Mouse (Mus musculus) CH12.LX (cell line): ENCODE measurements around the gene Cpxm1. TPM values are rescaled to one million over a fixed set of nuclear protein-coding genes. Genes with fewer than 3 reads are reported as not detected.

Experiments used
- DNase-seq: peaks from one replicate; pipeline ENCODE4 v3.0.0-alpha.2; 2013; ENCODE audit errors: extremely low read depth
- H3K27ac ChIP-seq: 2 replicates; pipeline ENCODE4 v1.5.1; 2012; ENCODE audit warnings: low read depth, mild to moderate bottlenecking, control low read depth, moderate library complexity; ENCODE audit not compliant: insufficient read depth
- H3K27me3 ChIP-seq: replicated peaks from 2 replicates; pipeline ENCODE3; 2012; ENCODE audit warnings: inconsistent platforms
- H3K36me3 ChIP-seq, 2 experiments: replicated peaks in 1 of 2; 2 replicates each; pipeline versions ENCODE3 to v1.6.1; 2012; ENCODE audit warnings: inconsistent platforms in 1 of 2, low read length in 1 of 2, mild to moderate bottlenecking in 1 of 2, mixed read lengths in 1 of 2, moderate library complexity in 1 of 2; ENCODE audit not compliant: control insufficient read depth in 1 of 2, insufficient read depth in 1 of 2
- H3K4me1 ChIP-seq, 2 experiments: 2 replicates each; pipeline ENCODE4 v1.6.1; 2012; ENCODE audit warnings: inconsistent platforms in 1 of 2, moderate library complexity in 1 of 2; ENCODE audit not compliant: insufficient read depth in 2 of 2, control insufficient read depth in 1 of 2
- H3K4me2 ChIP-seq: 2 replicates; pipeline ENCODE4 v1.6.1; 2012; ENCODE audit warnings: low read depth, mild to moderate bottlenecking, control low read depth; ENCODE audit not compliant: poor library complexity, insufficient read depth, severe bottlenecking
- H3K4me3 ChIP-seq, 3 experiments: fragments of 150-350 bp in 1 of 3; sonication (generic) in 1 of 3; replicated peaks in 1 of 3; 2 replicates each; pipeline versions ENCODE3 to v1.5.1; 2011 to 2012; ENCODE audit warnings: low read depth in 2 of 3, low read length in 2 of 3, mild to moderate bottlenecking in 2 of 3, moderate library complexity in 2 of 3, control low read depth in 1 of 3, improper control_type of control experiment in 1 of 3, inconsistent platforms in 1 of 3, mixed read lengths in 1 of 3; ENCODE audit not compliant: poor library complexity in 1 of 3
- H3K79me2 ChIP-seq: replicated peaks from 2 replicates; pipeline ENCODE4 v1.6.1; 2012; ENCODE audit warnings: mild to moderate bottlenecking, moderate library complexity; ENCODE audit not compliant: control insufficient read depth, poor library complexity, insufficient read depth, severe bottlenecking; ENCODE audit errors: extremely low read depth
- H3K9ac ChIP-seq: 2 replicates; pipeline ENCODE4 v1.6.1; 2012; ENCODE audit warnings: low read depth, mild to moderate bottlenecking, control low read depth, moderate library complexity; ENCODE audit not compliant: insufficient read depth
- H3K9me3 ChIP-seq: replicated peaks from 2 replicates; pipeline ENCODE3; 2012; ENCODE audit warnings: low read length, inconsistent platforms, mixed read lengths
- BHLHE40 ChIP-seq: IDR thresholded peaks from 2 replicates; pipeline ENCODE4 v1.6.1; 2011; ENCODE audit warnings: mild to moderate bottlenecking, low read depth, low read length, improper control_type of control experiment
- E2F4 ChIP-seq: IDR thresholded peaks from 2 replicates; pipeline ENCODE4 v1.6.1; 2011; ENCODE audit warnings: low read depth, low read length, improper control_type of control experiment; ENCODE audit not compliant: insufficient replicate concordance
- ELF1 ChIP-seq: IDR thresholded peaks from 2 replicates; pipeline ENCODE4 v1.6.1; 2014; ENCODE audit warnings: low read depth, mild to moderate bottlenecking, inconsistent platforms, low read length, improper control_type of control experiment
- ETS1 ChIP-seq: conservative IDR thresholded peaks from 2 replicates; pipeline ENCODE4 v1.6.1; 2012; ENCODE audit warnings: low read depth, mild to moderate bottlenecking, inconsistent platforms, low read length, improper control_type of control experiment, moderate library complexity
- GABPA ChIP-seq: IDR thresholded peaks from 2 replicates; pipeline ENCODE4 v1.6.1; 2012; ENCODE audit warnings: low read depth, low read length, improper control_type of control experiment, inconsistent platforms; ENCODE audit not compliant: insufficient replicate concordance
- JUN ChIP-seq: IDR thresholded peaks from 2 replicates; pipeline ENCODE4 v1.6.1; 2011; ENCODE audit warnings: low read depth, mild to moderate bottlenecking, low read length, improper control_type of control experiment, moderate library complexity; ENCODE audit not compliant: insufficient read depth
- KAT2A ChIP-seq: IDR thresholded peaks from 2 replicates; pipeline ENCODE4 v1.6.1; 2012; ENCODE audit warnings: low read length, improper control_type of control experiment, inconsistent platforms; ENCODE audit not compliant: insufficient replicate concordance
- MAFK ChIP-seq: IDR thresholded peaks from 2 replicates; pipeline ENCODE4 v1.6.1; 2011; ENCODE audit warnings: low read length, improper control_type of control experiment; ENCODE audit not compliant: insufficient replicate concordance
- MAZ ChIP-seq: IDR thresholded peaks from 2 replicates; pipeline ENCODE4 v1.6.1; 2012; ENCODE audit warnings: low read depth, mild to moderate bottlenecking, inconsistent platforms, low read length, improper control_type of control experiment, moderate library complexity
- NELFE ChIP-seq: IDR thresholded peaks from 2 replicates; pipeline ENCODE4 v1.6.1; 2011; ENCODE audit warnings: low read depth, low read length, improper control_type of control experiment
- POLR2A ChIP-seq: IDR thresholded peaks from 2 replicates; pipeline ENCODE4 v1.6.1; 2011; ENCODE audit warnings: low read depth, mild to moderate bottlenecking, improper control_type of control experiment, low read length
- POLR2AphosphoS2 ChIP-seq: IDR thresholded peaks from 2 replicates; pipeline ENCODE4 v1.6.1; 2011; ENCODE audit warnings: low read depth, low read length, improper control_type of control experiment
- RAD21 ChIP-seq: IDR thresholded peaks from 2 replicates; pipeline ENCODE4 v1.6.1; 2011; ENCODE audit warnings: low read depth, mild to moderate bottlenecking, low read length, improper control_type of control experiment, moderate library complexity
- SIN3A ChIP-seq: IDR thresholded peaks from 2 replicates; pipeline ENCODE4 v1.6.1; 2012; ENCODE audit warnings: low read length, improper control_type of control experiment, inconsistent platforms
- SMC3 ChIP-seq: IDR thresholded peaks from 2 replicates; pipeline ENCODE4 v1.6.1; 2011; ENCODE audit warnings: low read depth, low read length, improper control_type of control experiment
- UBTF ChIP-seq: IDR thresholded peaks from 2 replicates; pipeline ENCODE4 v1.6.1; 2012; ENCODE audit warnings: low read depth, mild to moderate bottlenecking, inconsistent platforms, low read length, improper control_type of control experiment, moderate library complexity
- USF1 ChIP-seq: IDR thresholded peaks from 2 replicates; pipeline ENCODE4 v1.6.1; 2014; ENCODE audit warnings: low read depth, mild to moderate bottlenecking, inconsistent platforms, low read length, improper control_type of control experiment
- ZC3H11A ChIP-seq: IDR thresholded peaks from 2 replicates; pipeline ENCODE4 v1.6.1; 2012; ENCODE audit warnings: low read depth, mild to moderate bottlenecking, inconsistent platforms, low read length, improper control_type of control experiment
- dilution Hi-C: fragments of 300-500 bp; cut with MboI; formaldehyde crosslinking; loops from 2 replicates; pipeline ENCODE4 v1.14.3; 2020; ENCODE audit warnings: low sequenced_read_pairs; ENCODE audit not compliant: extremely low pct_unique_long_range_greater_than_20kb, extremely low pct_ligation_motif_present
- in situ Hi-C: fragments of 300-500 bp; cut with MboI; formaldehyde crosslinking; loops from 3 replicates; pipeline ENCODE4 v1.14.3; 2019; ENCODE audit warnings: low sequenced_read_pairs, low pct_ligation_motif_present, low pct_unique_long_range_greater_than_20kb, mixed read lengths
- polyA plus RNA-seq: library from polyadenylated mRNA; unstranded; fragments of >175 nt; gene quantifications from 2 replicates; pipeline ENCODE4 v1.2.1, GENCODE M21; 2012; ENCODE audit warnings: low read depth; ENCODE audit not compliant: insufficient read length
- total RNA-seq, 2 experiments: library from RNA; depleted of rRNA; stranded (reverse); fragments of 300-350 nt in 1 of 2; fragments of >200 nt in 1 of 2; gene quantifications; 2 replicates each; pipeline ENCODE4 v1.2.3; 2012 to 2014

Cpxm1 gene
- total RNA-seq (2012; rRNA removed) = 0.08 and 0.13 TPM in 2 replicates
- 0.20 and 0.35 TPM in 2 replicates for total RNA-seq (2014; rRNA removed)
- polyA plus RNA-seq = 0.27 and 0.31 TPM in 2 replicates

GRCm38 (mm10) chr2:130397186-130397985, at the start of gene Cpxm1:
Gene Cpxm1, minus strand, starts transcription at chr2:130397574.
- DNase-seq = no peak
- TF ChIP-seq JUN = no peak
- TF ChIP-seq MAFK = peak; percentile 25; the same call in 1 of the 2 replicates
- TF ChIP-seq RAD21 = no peak
- TF ChIP-seq BHLHE40 = no peak
- H3K9ac ChIP-seq = no peak within 1 kb of the TSS

GRCm38 (mm10) chr2:130442162-130442561, 44.8 kb upstream of the Cpxm1 start:
- H3K4me1 ChIP-seq = no peaks in the 10 kb centered on the region
- TF ChIP-seq GABPA (no peak), MAZ (no peak), KAT2A (no peak), BHLHE40 (no peak), ETS1 (no peak), JUN (no peak), SIN3A (no peak), ZC3H11A (no peak), SMC3 (no peak), UBTF (no peak), ELF1 (no peak), E2F4 (no peak), NELFE (no peak), POLR2A (no peak), USF1 (no peak), POLR2AphosphoS2 (no peak)
- TF ChIP-seq, all 38 proteins: peak for 0
- H3K79me2 ChIP-seq = peaks cover 1% of the 10 kb centered on the region; the same call in 1 of the 2 replicates
- H3K4me3 ChIP-seq = no peak overlapping the region
- no peaks in the 10 kb centered on the region for H3K9me3 ChIP-seq
- no peak overlapping the region for H3K27ac ChIP-seq
- in situ Hi-C loops (loop anchor here (10.0 kb wide), 1 partner anchor 113 kb away; no protein-coding TSS in a partner anchor), dilution Hi-C loops (no loop called here)
- no peaks in the 10 kb centered on the region for H3K27me3 ChIP-seq
- DNase-seq = no peak
- H3K36me3 ChIP-seq = peaks cover 68 to 86% of the 10 kb centered on the region in 2 experiments
- no peak overlapping the region for H3K9ac ChIP-seq
- no peak overlapping the region for H3K4me2 ChIP-seq

More at GRCm38 (mm10) chr2:130397186-130397985, at the start of gene Cpxm1:
- Histone ChIP-seq H3K27ac (no peak within 1 kb of the TSS), H3K9me3 (no peaks in the 10 kb centered on the region), H3K4me1 (peaks cover 0 to 5% of the 10 kb centered on the region in 2 experiments; a peak in 2 of 4 replicates), H3K27me3 (no peaks in the 10 kb centered on the region), H3K79me2 (no peaks in the 10 kb centered on the region), H3K4me2 (no peak within 1 kb of the TSS), H3K4me3 (no peak within 1 kb of the TSS), H3K36me3 (no peaks in the 10 kb centered on the region)
- in situ Hi-C loops = no loop called here
- dilution Hi-C loops = no loop called here
